Mouse (Mus musculus) hindbrain, embryonic 15.5 days (tissue): ENCODE results near the gene AI464131. TPM values are rescaled to one million over a fixed set of nuclear protein-coding genes. Genes with fewer than 3 reads are reported as not detected.
"Not testable (repeated sequence)": the region's sequence is repeated elsewhere in the genome, so short reads cannot be mapped to it uniquely, and the experiment has no call there.

Experiments used
- ATAC-seq: fragments of 200-750 bp; cut with Nextera tagmentation; 2 replicates; pipeline ENCODE4 v1.8.0; 2017; ENCODE audit warnings: low read depth, moderate number of reproducible peaks, moderate TSS enrichment; ENCODE audit not compliant: low FRiP score
- H3K27ac ChIP-seq: fragments of 300-500 bp; sonication (generic); replicated peaks from 2 replicates; pipeline ENCODE4 v1.5.1; 2015; ENCODE audit warnings: mild to moderate bottlenecking, inconsistent platforms
- H3K27me3 ChIP-seq: fragments of 300-500 bp; sonication (generic); 2 replicates; pipeline ENCODE4 v1.6.1; 2015; ENCODE audit warnings: control low read depth, inconsistent platforms
- H3K36me3 ChIP-seq: fragments of 300-500 bp; sonication (generic); 2 replicates; pipeline ENCODE4 v1.6.1; 2015; ENCODE audit warnings: control low read depth, inconsistent platforms
- H3K4me1 ChIP-seq: fragments of 300-500 bp; sonication (generic); replicated peaks from 2 replicates; pipeline ENCODE4 v1.6.1; 2015; ENCODE audit warnings: control low read depth, inconsistent platforms
- H3K4me2 ChIP-seq: fragments of 300-500 bp; sonication (generic); 2 replicates; pipeline ENCODE4 v1.6.1; 2015; ENCODE audit warnings: moderate library complexity, mild to moderate bottlenecking, inconsistent platforms
- H3K4me3 ChIP-seq: fragments of 300-500 bp; sonication (generic); 2 replicates; pipeline ENCODE4 v1.5.1; 2015; ENCODE audit warnings: mild to moderate bottlenecking, inconsistent platforms
- H3K9ac ChIP-seq: fragments of 300-500 bp; sonication (generic); 2 replicates; pipeline ENCODE4 v1.6.1; 2015; ENCODE audit warnings: inconsistent platforms
- H3K9me3 ChIP-seq: fragments of 300-500 bp; sonication (generic); 2 replicates; pipeline ENCODE4 v1.6.1; 2016; ENCODE audit warnings: control low read depth, inconsistent platforms
- WGBS: fragments of 180-500 bp; shearing (Covaris S2); methylation state at CpG from one replicate; pipeline ENCODE4 v1.1.7; 2015; 5-methylcytosine and 5-hydroxymethylcytosine counted together
- polyA plus RNA-seq: library from polyadenylated mRNA; unstranded; fragments of >200 nt; fragmentation: Nextera tagmentation; extraction: Ambion mirVana; gene quantifications from 2 replicates; pipeline ENCODE4 v1.2.1, GENCODE M21; 2015

Gene AI464131
- polyA plus RNA-seq, 1 experiment from 2014 or later = 14.0 TPM

DNA sequence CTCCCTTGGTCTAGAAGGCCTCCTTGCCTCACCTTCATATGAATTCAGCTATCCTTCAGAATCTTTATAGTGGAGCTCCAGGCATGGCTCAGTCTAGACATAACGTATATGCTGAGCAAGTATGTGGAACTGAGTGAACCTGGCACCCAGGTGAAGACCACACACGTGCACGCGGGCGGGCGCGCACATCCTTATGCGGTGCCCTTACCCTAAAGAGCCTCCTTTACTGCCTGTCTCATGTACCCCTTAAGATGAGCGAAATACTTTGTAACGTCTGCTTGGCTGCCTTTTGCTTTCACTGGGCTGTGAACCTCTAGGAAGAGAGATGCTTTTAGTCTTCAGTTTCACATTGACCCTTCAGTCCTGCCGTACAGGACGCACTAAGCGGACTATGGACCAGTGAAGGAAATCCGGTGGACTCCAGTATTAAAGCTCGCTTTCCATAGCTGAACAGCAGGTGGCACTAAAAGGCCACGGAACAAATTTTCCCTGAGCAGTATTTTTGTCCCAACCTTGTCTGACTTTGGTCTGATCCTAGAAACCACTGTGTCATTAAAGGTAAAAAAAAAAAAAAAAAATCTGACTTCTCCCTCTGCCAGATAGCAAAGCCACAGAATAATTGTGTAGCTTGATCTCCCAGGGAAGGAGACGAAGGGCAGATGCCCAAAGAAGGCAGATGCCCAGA is 34.3 kb downstream of the AI464131 start:
- no peak overlapping the region for H3K27ac ChIP-seq
- 52% methylated on average over 17 of the region's 17 CpGs for whole genome bisulfite sequencing
- H3K36me3 ChIP-seq = no peaks in the 10 kb centered on the region
- no peak overlapping the region for H3K4me3 ChIP-seq
- H3K4me1 ChIP-seq = peaks cover 32% of the 10 kb centered on the region
- H3K9me3 ChIP-seq = no peaks in the 10 kb centered on the region
- ATAC-seq = no peak
- H3K4me2 ChIP-seq = no peak overlapping the region
- H3K27me3 ChIP-seq = no peaks in the 10 kb centered on the region
- no peak overlapping the region for H3K9ac ChIP-seq

DNA sequence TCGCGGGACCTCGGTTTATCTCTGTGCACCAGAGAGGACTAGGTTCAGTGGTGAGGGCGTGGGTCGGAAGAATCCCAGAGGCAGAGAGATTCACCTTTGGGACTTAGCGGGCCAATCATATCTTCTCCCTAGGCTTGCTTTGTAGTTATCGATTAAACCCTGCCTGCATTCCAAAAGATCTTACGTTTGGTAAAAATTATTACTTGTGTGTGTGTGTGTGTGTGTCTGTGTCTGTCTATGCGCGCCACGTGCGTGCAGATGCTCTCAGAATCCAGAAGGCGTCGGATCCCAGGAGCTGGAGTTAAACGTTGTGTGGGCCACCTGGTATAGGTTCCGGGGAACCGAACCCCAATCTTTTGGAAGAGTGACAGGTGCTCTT is 37.6 kb downstream of the AI464131 start:
- Histone ChIP-seq H3K27me3 (no peaks in the 10 kb centered on the region), H3K9me3 (no peaks in the 10 kb centered on the region), H3K36me3 (no peaks in the 10 kb centered on the region), H3K9ac (peak overlapping the region; percentile 75), H3K4me1 (peaks cover 25% of the 10 kb centered on the region), H3K4me2 (peak overlapping the region; percentile 55), H3K4me3 (peak overlapping the region; percentile 65), H3K27ac (peak overlapping the region; percentile 86)
- WGBS = 4% methylated on average over 17 of the region's 17 CpGs
- peak; percentile 10; the same call in 1 of the 2 replicates for ATAC-seq

DNA sequence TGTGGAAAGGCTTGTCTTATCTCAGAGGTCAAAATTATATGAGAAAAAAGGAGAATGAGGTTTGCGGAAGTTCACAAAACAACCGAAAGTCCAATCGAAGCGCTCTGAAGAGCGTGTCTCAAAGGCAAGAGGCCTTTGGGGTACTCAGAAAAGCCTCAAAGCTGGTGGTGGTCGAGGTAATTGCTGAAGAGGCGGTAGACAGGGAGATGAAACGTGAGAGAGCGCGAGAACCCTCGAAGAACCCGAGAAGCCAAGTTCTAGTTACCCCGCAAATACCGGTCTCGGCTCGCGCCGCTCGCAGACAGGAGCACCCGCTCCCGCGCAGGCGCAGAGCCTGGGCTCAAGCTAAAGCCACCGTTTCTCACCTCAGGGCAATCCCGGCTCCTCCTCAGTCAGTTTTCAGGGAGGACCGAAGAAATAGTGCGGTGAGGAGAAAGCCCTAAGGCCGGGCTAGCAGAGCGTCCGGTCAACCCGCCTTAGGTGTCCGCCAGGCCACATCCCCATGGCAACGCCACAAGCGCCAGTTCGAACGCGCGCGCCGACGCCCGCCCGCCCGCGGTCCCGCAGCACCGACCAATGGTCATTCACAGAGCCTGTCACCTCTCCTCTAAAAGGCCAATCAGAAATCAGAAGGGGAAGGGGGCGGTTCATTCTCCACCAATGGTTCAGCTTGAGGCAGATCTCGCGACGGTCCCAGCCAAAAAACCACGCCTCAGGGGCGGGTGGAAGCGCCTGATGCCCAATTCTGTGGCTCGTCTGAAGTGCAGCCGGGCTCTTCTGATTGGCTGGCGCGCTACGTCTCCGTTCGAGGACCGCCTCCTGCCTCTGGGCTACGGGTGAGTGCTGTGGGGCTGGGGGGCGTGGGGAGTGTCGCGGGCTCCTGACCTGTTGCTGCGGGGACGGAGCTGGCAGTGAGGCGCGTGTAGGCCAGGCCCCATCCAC is 38.3 kb downstream of the AI464131 start, which contains the start of the genes Kif24 and Nudt2:
Gene Kif24, minus strand, starts transcription at position 543 of the 942 bp plus-strand sequence.
Gene Nudt2, plus strand, starts transcription at position 807 of the 942 bp plus-strand sequence.
- Histone ChIP-seq H3K4me1 (peaks cover 21% of the 10 kb centered on the region), H3K27ac (peak within 1 kb of the TSS; percentile 86), H3K4me2 (peak within 1 kb of the TSS; percentile 72), H3K36me3 (no peaks in the 10 kb centered on the region), H3K4me3 (peak within 1 kb of the TSS; percentile 65), H3K9me3 (no peaks in the 10 kb centered on the region), H3K9ac (peak within 1 kb of the TSS; percentile 75), H3K27me3 (no peaks in the 10 kb centered on the region)
- ATAC-seq = peak; percentile 99
- WGBS = under 1% methylated on average over 70 of the region's 70 CpGs

DNA sequence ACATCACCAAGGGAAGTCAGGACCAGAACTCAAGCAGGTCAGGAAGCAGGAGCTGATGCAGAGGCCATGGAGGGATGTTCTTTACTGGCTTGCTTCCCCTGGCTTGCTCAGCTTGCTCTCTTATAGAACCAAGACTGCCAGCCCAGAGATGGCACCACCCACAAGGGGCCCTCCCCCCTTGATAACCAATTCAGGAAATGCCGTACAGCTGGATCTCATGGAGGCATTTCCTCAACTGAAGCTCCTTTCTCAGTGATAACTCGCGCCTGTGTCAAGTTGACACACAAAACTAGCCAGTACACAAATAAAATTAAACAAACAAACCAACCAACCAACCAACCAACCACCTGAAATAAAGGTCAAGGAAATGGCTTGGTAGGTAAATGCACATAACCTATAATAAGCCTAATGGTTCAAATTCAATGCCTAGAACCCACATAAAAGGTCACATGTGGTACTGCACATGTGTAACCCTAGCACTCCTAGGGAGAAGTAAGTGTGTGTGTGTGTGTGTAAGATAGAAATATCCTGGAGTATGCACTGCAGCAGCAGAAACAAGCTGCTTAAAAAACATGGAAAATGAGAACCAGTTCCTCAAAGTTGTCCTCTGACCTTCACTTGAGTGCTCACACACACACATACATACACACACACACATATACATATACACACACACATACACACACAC is 39.7 kb downstream of the AI464131 start:
- not testable (repeated sequence) for H3K9ac ChIP-seq, H3K9me3 ChIP-seq, H3K27ac ChIP-seq, H3K36me3 ChIP-seq, H3K27me3 ChIP-seq, ATAC-seq
- peaks cover 14% of the 10 kb centered on the region for H3K4me1 ChIP-seq
- H3K4me3 ChIP-seq = peak overlapping the region; percentile 65; the same call in 1 of the 2 replicates
- H3K4me2 ChIP-seq = peak overlapping the region; percentile 72
- WGBS = 74% methylated on average over 3 of the region's 3 CpGs

DNA sequence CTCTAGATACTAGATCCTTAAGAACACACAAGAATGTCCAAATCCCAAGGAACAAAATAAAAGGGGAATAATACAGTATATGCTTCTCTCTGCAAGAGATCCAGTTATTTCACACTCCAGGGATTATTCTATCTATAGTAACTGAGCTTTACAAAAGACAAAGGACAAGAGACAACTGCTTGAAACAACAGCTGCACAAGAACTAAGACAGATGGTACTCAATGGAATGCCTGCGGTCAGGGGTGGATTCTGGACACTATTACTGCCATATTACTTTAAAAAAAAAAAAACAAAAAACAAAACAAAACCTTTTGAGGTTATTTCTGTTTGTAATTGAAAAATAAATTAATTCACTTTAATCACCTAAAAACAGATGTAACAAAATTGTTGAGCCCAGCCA is 42.2 kb downstream of the AI464131 start:
- H3K9me3 ChIP-seq = no peaks in the 10 kb centered on the region
- 94% methylated on average over 1 of the region's 1 CpGs for WGBS
- no peaks in the 10 kb centered on the region for H3K36me3 ChIP-seq
- no peak overlapping the region for H3K27ac ChIP-seq
- H3K27me3 ChIP-seq = no peaks in the 10 kb centered on the region
- H3K4me2 ChIP-seq = no peak overlapping the region
- no peak for ATAC-seq
- no peak overlapping the region for H3K4me3 ChIP-seq
- H3K9ac ChIP-seq = no peak overlapping the region
- peaks cover 14% of the 10 kb centered on the region for H3K4me1 ChIP-seq

DNA sequence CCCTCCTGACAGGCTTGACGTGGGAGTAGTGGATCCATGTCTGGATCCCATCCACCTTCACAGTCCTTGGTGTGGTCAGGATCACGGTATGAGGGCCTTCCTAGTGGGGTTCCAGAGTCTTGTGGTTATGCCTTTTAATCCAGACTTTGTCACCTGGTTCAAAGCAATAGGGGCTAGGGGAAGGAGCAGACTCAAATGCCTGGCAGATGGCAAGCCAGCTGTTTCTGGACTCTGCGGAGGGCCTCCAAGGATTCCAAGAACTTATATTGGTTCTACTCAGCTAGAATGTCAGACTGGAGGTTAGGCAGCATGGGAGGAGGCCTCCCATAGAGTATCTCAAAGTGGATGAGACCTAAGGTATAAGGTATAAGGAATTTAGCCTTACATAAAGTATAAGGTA is 55.3 kb downstream of the AI464131 start:
- no peaks in the 10 kb centered on the region for H3K4me1 ChIP-seq

More for the DNA sequence above, 55.3 kb downstream of the AI464131 start:
- Histone ChIP-seq H3K36me3 (no peaks in the 10 kb centered on the region), H3K27me3 (no peaks in the 10 kb centered on the region), H3K9ac (no peak overlapping the region), H3K4me3 (no peak overlapping the region), H3K9me3 (no peaks in the 10 kb centered on the region), H3K4me2 (no peak overlapping the region), H3K27ac (no peak overlapping the region)
- 97% methylated on average over 3 of the region's 3 CpGs for WGBS
- no peak for ATAC-seq

Other genes starting within 250 kb of the AI464131 start
- 53.6 and 57.5 TPM in 2 replicates for gene Ubap2, start 227.9 kb downstream of the AI464131 start, polyA plus RNA-seq
- 74.5 and 76.6 TPM in 2 replicates for gene Dcaf12, start 188.2 kb downstream of the AI464131 start, polyA plus RNA-seq
- gene Ubap1, start 154.1 kb downstream of the AI464131 start, polyA plus RNA-seq = 63.4 and 69.5 TPM in 2 replicates
- 2.9 and 4.1 TPM in 2 replicates for gene Kif24, start 38.2 kb downstream of the AI464131 start, polyA plus RNA-seq
- gene Nudt2, start 37.9 kb downstream of the AI464131 start, polyA plus RNA-seq = 68.3 and 76.0 TPM in 2 replicates
- gene 1110017D15Rik, start 14.3 kb upstream of the AI464131 start, polyA plus RNA-seq = 17.0 and 19.3 TPM in 2 replicates
- 17.6 and 19.0 TPM in 2 replicates for gene Fam219a, start 66.5 kb upstream of the AI464131 start, polyA plus RNA-seq
- gene Dnaic1, start 66.7 kb upstream of the AI464131 start, polyA plus RNA-seq = 2.0 and 2.6 TPM in 2 replicates
- 106 and 122 TPM in 2 replicates for gene Enho, start 137.2 kb upstream of the AI464131 start, polyA plus RNA-seq
- gene Cntfr, start 194.0 kb upstream of the AI464131 start, polyA plus RNA-seq = 29.1 and 33.0 TPM in 2 replicates
- 39.4 and 41.6 TPM in 2 replicates for gene Il11ra1, start 196.9 kb upstream of the AI464131 start, polyA plus RNA-seq
- 58.7 and 58.8 TPM in 2 replicates for gene Rpp25l, start 210.5 kb upstream of the AI464131 start, polyA plus RNA-seq
- 298 and 299 TPM in 2 replicates for gene Dctn3, start 220.1 kb upstream of the AI464131 start, polyA plus RNA-seq
- 0.86 and 1.1 TPM in 2 replicates for gene Arid3c, start 228.1 kb upstream of the AI464131 start, polyA plus RNA-seq